Mouse (Mus musculus) c-Kit-positive CD71-negative TER-119-negative erythroid progenitor cells, embryonic 14.5 days (primary cell): ENCODE measurements around the gene Bpifa5.
A peak's percentile ranks its signal among the peaks of the same experiment; 100 is the strongest.
"Not testable (repeated sequence)": the region's sequence is repeated elsewhere in the genome, so short reads cannot be mapped to it uniquely, and the experiment has no call there.

Experiments used
- DNase-seq: peaks from one replicate; pipeline ENCODE4 v3.0.0-alpha.2; 2013; ENCODE audit warnings: low read depth

Bpifa5 gene

GRCm38 (mm10) chr2:154162307-154162706 is at the start of gene Bpifa5:
TSS of gene Bpifa5 (plus strand) at chr2:154162607.
- no peak for DNase-seq

- DNase-seq: no peak
Measured at GRCm38 (mm10) chr2:154117381-154117780, 45.0 kb upstream of the Bpifa5 start.

- DNase-seq: no peak
Measured at GRCm38 (mm10) chr2:154130120-154130519, 32.3 kb upstream of the Bpifa5 start, which contains the start of gene Bpifa3. TSS of gene Bpifa3 (plus strand) at chr2:154130336.

- DNase-seq: no peak
Measured at GRCm38 (mm10) chr2:154142580-154142979, 19.8 kb upstream of the Bpifa5 start, which contains the start of gene Bpifa1. TSS of gene Bpifa1 (plus strand) at chr2:154142880.

GRCm38 (mm10) chr2:154143735-154144134 is 18.7 kb upstream of the Bpifa5 start:
- no peak for DNase-seq

GRCm38 (mm10) chr2:154147496-154147895 is 14.9 kb upstream of the Bpifa5 start:
- DNase-seq: no peak

GRCm38 (mm10) chr2:154158433-154158832 is 4.0 kb upstream of the Bpifa5 start:
- peak; percentile 22 for DNase-seq

- DNase-seq: no peak
Measured at GRCm38 (mm10) chr2:154163306-154163705, 899 bp downstream of the Bpifa5 start.

GRCm38 (mm10) chr2:154169172-154169571 is 6.8 kb downstream of the Bpifa5 start:
- no peak for DNase-seq

- DNase-seq: no peak
Measured at GRCm38 (mm10) chr2:154171621-154172020, 9.2 kb downstream of the Bpifa5 start.

GRCm38 (mm10) chr2:154173313-154173712 is 10.9 kb downstream of the Bpifa5 start:
- DNase-seq: no peak

- DNase-seq: not testable (repeated sequence)
Measured at GRCm38 (mm10) chr2:154181900-154182299, 19.5 kb downstream of the Bpifa5 start.

- not testable (repeated sequence) for DNase-seq
Measured at GRCm38 (mm10) chr2:154183061-154183460, 20.7 kb downstream of the Bpifa5 start.

GRCm38 (mm10) chr2:154185319-154185718 is 22.9 kb downstream of the Bpifa5 start:
- DNase-seq: no peak

GRCm38 (mm10) chr2:154185748-154186147 is 23.3 kb downstream of the Bpifa5 start:
- no peak for DNase-seq

- no peak for DNase-seq
Measured at GRCm38 (mm10) chr2:154187468-154187867, 25.1 kb downstream of the Bpifa5 start.

- no peak for DNase-seq
Measured at GRCm38 (mm10) chr2:154189877-154190434, 27.5 kb downstream of the Bpifa5 start.

GRCm38 (mm10) chr2:154190546-154191258 is 28.3 kb downstream of the Bpifa5 start, which contains the start of gene Bpifb1:
TSS of gene Bpifb1 (plus strand) at chr2:154190818.
- DNase-seq: no peak

GRCm38 (mm10) chr2:154192141-154192540 is 29.7 kb downstream of the Bpifa5 start:
- no peak for DNase-seq

- no peak for DNase-seq
Measured at GRCm38 (mm10) chr2:154193071-154193470, 30.7 kb downstream of the Bpifa5 start.

- no peak for DNase-seq
Measured at GRCm38 (mm10) chr2:154193994-154194504, 31.6 kb downstream of the Bpifa5 start.

GRCm38 (mm10) chr2:154197036-154197435 is 34.6 kb downstream of the Bpifa5 start:
- DNase-seq: no peak

- no peak for DNase-seq
Measured at GRCm38 (mm10) chr2:154204630-154205029, 42.2 kb downstream of the Bpifa5 start.
